Mouse (Mus musculus) hindbrain, embryonic 14.5 days (tissue): ENCODE results near the gene Naa20. TPM values are rescaled to one million over a fixed set of nuclear protein-coding genes. Genes with fewer than 3 reads are reported as not detected.

Experiments
- ATAC-seq: fragments of 200-750 bp; cut with Nextera tagmentation; 2 replicates; pipeline ENCODE4 v1.8.0; 2017; ENCODE audit warnings: moderate number of reproducible peaks, mild to moderate bottlenecking, moderate TSS enrichment, moderate library complexity; ENCODE audit not compliant: low FRiP score
- DNase-seq: peaks from one replicate; pipeline ENCODE4 v3.0.0-alpha.2; 2015; ENCODE audit warnings: low spot score
- H3K27ac ChIP-seq: fragments of 300-500 bp; sonication (generic); 2 replicates; pipeline ENCODE4 v1.5.1; 2014; ENCODE audit warnings: mild to moderate bottlenecking, moderate library complexity
- H3K27me3 ChIP-seq: fragments of 300-500 bp; sonication (generic); 2 replicates; pipeline ENCODE4 v1.6.1; 2014; ENCODE audit warnings: mild to moderate bottlenecking, low read length, mixed read lengths; ENCODE audit not compliant: control insufficient read depth, insufficient read depth
- H3K36me3 ChIP-seq: fragments of 300-500 bp; sonication (generic); replicated peaks from 2 replicates; pipeline ENCODE4 v1.6.1; 2014; ENCODE audit not compliant: control insufficient read depth, insufficient read depth
- H3K4me1 ChIP-seq: fragments of 300-500 bp; sonication (generic); replicated peaks from 2 replicates; pipeline ENCODE4 v1.6.1; 2014; ENCODE audit warnings: antibody characterized with exemption, low read length, mixed read lengths; ENCODE audit not compliant: control insufficient read depth, insufficient read depth
- H3K4me2 ChIP-seq: fragments of 300-500 bp; sonication (generic); replicated peaks from 2 replicates; pipeline ENCODE4 v1.6.1; 2014; ENCODE audit warnings: mild to moderate bottlenecking, moderate library complexity
- H3K4me3 ChIP-seq: fragments of 300-500 bp; sonication (generic); replicated peaks from 2 replicates; pipeline ENCODE4 v1.5.1; 2014; ENCODE audit warnings: mild to moderate bottlenecking, low read length
- H3K9ac ChIP-seq: fragments of 300-500 bp; sonication (generic); 2 replicates; pipeline ENCODE4 v1.6.1; 2014
- H3K9me3 ChIP-seq: fragments of 300-500 bp; sonication (generic); 2 replicates; pipeline ENCODE4 v1.6.1; 2016; ENCODE audit warnings: low read length; ENCODE audit not compliant: control insufficient read depth
- WGBS: fragments of 180-500 bp; shearing (Covaris S2); extraction: QIAGEN DNeasy Blood & Tissue Kit; methylation state at CpG from one replicate; pipeline ENCODE4 v1.1.7; 2014; 5-methylcytosine and 5-hydroxymethylcytosine counted together
- polyA plus RNA-seq: library from polyadenylated mRNA; unstranded; fragments of >200 nt; fragmentation: Nextera tagmentation; extraction: Ambion mirVana; gene quantifications from 2 replicates; pipeline ENCODE4 v1.2.1, GENCODE M21; 2014

The Naa20 gene
- 138 and 139 TPM in 2 replicates for polyA plus RNA-seq

GRCm38 (mm10) chr2:145901861-145902260 is at the start of gene Naa20:
Gene Naa20 (plus strand): TSS chr2:145902099.
- Histone ChIP-seq H3K9me3 (no peaks in the 10 kb centered on the region), H3K4me1 (peaks cover 17% of the 10 kb centered on the region), H3K4me2 (peak within 1 kb of the TSS; percentile 81), H3K27me3 (no peaks in the 10 kb centered on the region), H3K9ac (0 out of 2 replicates have a peak within 1 kb of the TSS, but pooled peaks have one; percentile 96), H3K4me3 (peak within 1 kb of the TSS; percentile 100), H3K36me3 (peaks cover 7% of the 10 kb centered on the region; the same call in 1 of the 2 replicates), H3K27ac (no peak within 1 kb of the TSS)
- 91% methylated on average over 6 of the region's 6 CpGs for WGBS
- no peak for ATAC-seq
- no peak for DNase-seq

- Histone ChIP-seq H3K9me3 (no peaks in the 10 kb centered on the region), H3K4me3 (no peak overlapping the region), H3K27ac (no peak overlapping the region), H3K36me3 (0 out of 2 replicates have a peak, but pooled peaks cover 7% of the 10 kb centered on the region), H3K27me3 (no peaks in the 10 kb centered on the region), H3K9ac (no peak overlapping the region), H3K4me1 (peaks cover 11% of the 10 kb centered on the region; the same call in 1 of the 2 replicates), H3K4me2 (no peak overlapping the region)
- no peak for DNase-seq
- no peak for ATAC-seq
- 93% methylated on average over 9 of the region's 9 CpGs for WGBS
Observed at GRCm38 (mm10) chr2:145855831-145856230, 46.1 kb upstream of the Naa20 start.

- no peak overlapping the region for H3K4me2 ChIP-seq
- DNase-seq (no peak), ATAC-seq (no peak)
- H3K4me1 ChIP-seq = peaks cover 15% of the 10 kb centered on the region
- H3K9me3 ChIP-seq = no peaks in the 10 kb centered on the region
- H3K9ac ChIP-seq = no peak overlapping the region
- WGBS = 72% methylated on average over 8 of the region's 8 CpGs
- no peaks in the 10 kb centered on the region for H3K36me3 ChIP-seq
- H3K27ac ChIP-seq = no peak overlapping the region
- no peak overlapping the region for H3K4me3 ChIP-seq
- no peaks in the 10 kb centered on the region for H3K27me3 ChIP-seq
Observed at GRCm38 (mm10) chr2:145857864-145858263, 44.0 kb upstream of the Naa20 start.

- ATAC-seq (peak; percentile 18; the same call in 1 of the 2 replicates), DNase-seq (no peak)
- no peaks in the 10 kb centered on the region for H3K27me3 ChIP-seq
- H3K4me2 ChIP-seq = peak overlapping the region; percentile 54
- no peak overlapping the region for H3K4me3 ChIP-seq
- H3K36me3 ChIP-seq = no peaks in the 10 kb centered on the region
- peaks cover 15% of the 10 kb centered on the region for H3K4me1 ChIP-seq
- peak overlapping the region; percentile 60; the same call in 1 of the 2 replicates for H3K9ac ChIP-seq
- WGBS = 56% methylated on average over 7 of the region's 7 CpGs
- no peaks in the 10 kb centered on the region for H3K9me3 ChIP-seq
- peak overlapping the region; percentile 84 for H3K27ac ChIP-seq
Observed at GRCm38 (mm10) chr2:145859442-145859931, 42.4 kb upstream of the Naa20 start.

GRCm38 (mm10) chr2:145859932-145860801 is 41.7 kb upstream of the Naa20 start:
- Histone ChIP-seq H3K4me1 (peaks cover 15% of the 10 kb centered on the region), H3K4me2 (peak overlapping the region; percentile 54), H3K27me3 (no peaks in the 10 kb centered on the region), H3K27ac (peak overlapping the region; percentile 84), H3K9ac (peak overlapping the region; percentile 60), H3K4me3 (peak overlapping the region; percentile 34), H3K9me3 (no peaks in the 10 kb centered on the region), H3K36me3 (no peaks in the 10 kb centered on the region)
- DNase-seq = peak; percentile 75
- 9% methylated on average over 40 of the region's 40 CpGs for WGBS
- ATAC-seq = peak; percentile 89

GRCm38 (mm10) chr2:145861193-145862123 is 40.4 kb upstream of the Naa20 start:
- peak overlapping the region; percentile 84 for H3K27ac ChIP-seq
- no peaks in the 10 kb centered on the region for H3K27me3 ChIP-seq
- H3K9me3 ChIP-seq = no peaks in the 10 kb centered on the region
- H3K4me1 ChIP-seq = peaks cover 15% of the 10 kb centered on the region
- H3K9ac ChIP-seq = peak overlapping the region; percentile 60
- no peaks in the 10 kb centered on the region for H3K36me3 ChIP-seq
- peak overlapping the region; percentile 34 for H3K4me3 ChIP-seq
- WGBS = 60% methylated on average over 8 of the region's 8 CpGs
- DNase-seq = no peak
- peak overlapping the region; percentile 54 for H3K4me2 ChIP-seq
- no peak for ATAC-seq

- Histone ChIP-seq H3K9ac (peak overlapping the region; percentile 60; the same call in 1 of the 2 replicates), H3K36me3 (no peaks in the 10 kb centered on the region), H3K4me1 (peaks cover 15% of the 10 kb centered on the region), H3K9me3 (no peaks in the 10 kb centered on the region), H3K27ac (peak overlapping the region; percentile 65), H3K4me2 (peak overlapping the region; percentile 54), H3K4me3 (peak overlapping the region; percentile 34), H3K27me3 (no peaks in the 10 kb centered on the region)
- no peak for ATAC-seq
- 31% methylated on average over 10 of the region's 10 CpGs for WGBS
- no peak for DNase-seq
Observed at GRCm38 (mm10) chr2:145862206-145862817, 39.6 kb upstream of the Naa20 start.

- no peak for ATAC-seq
- no peaks in the 10 kb centered on the region for H3K36me3 ChIP-seq
- H3K4me2 ChIP-seq = no peak overlapping the region
- H3K27me3 ChIP-seq = no peaks in the 10 kb centered on the region
- H3K9ac ChIP-seq = no peak overlapping the region
- H3K9me3 ChIP-seq = no peaks in the 10 kb centered on the region
- no peak for DNase-seq
- H3K4me3 ChIP-seq = no peak overlapping the region
- H3K4me1 ChIP-seq = peaks cover 7% of the 10 kb centered on the region
- 89% methylated on average over 3 of the region's 3 CpGs for WGBS
- H3K27ac ChIP-seq = no peak overlapping the region
Observed at GRCm38 (mm10) chr2:145865344-145865743, 36.6 kb upstream of the Naa20 start.
